Mouse (Mus musculus) liver, adult 2 months (tissue): ENCODE data around the gene Pmm1. TPM values are rescaled to one million over a fixed set of nuclear protein-coding genes. Genes with fewer than 3 reads are reported as not detected.

Experiments used
- DNase-seq: peaks from one replicate; pipeline ENCODE4 v3.0.0-alpha.2; 2011; ENCODE audit warnings: low read depth, low spot score; ENCODE audit errors: extremely low read depth
- H3K27ac ChIP-seq: fragments of 200-500 bp; replicated peaks from 2 replicates; pipeline ENCODE4 v1.5.1; 2012; ENCODE audit warnings: low read depth, mild to moderate bottlenecking, control low read depth, inconsistent platforms, low read length; ENCODE audit not compliant: insufficient read depth
- H3K27me3 ChIP-seq: fragments of 200-500 bp; 2 replicates; pipeline ENCODE4 v1.6.1; 2012; ENCODE audit warnings: mild to moderate bottlenecking, moderate library complexity, low read length, inconsistent platforms; ENCODE audit not compliant: control insufficient read depth, insufficient read depth
- H3K36me3 ChIP-seq: fragments of 200-500 bp; 2 replicates; pipeline ENCODE4 v1.6.1; 2012; ENCODE audit warnings: low read length, inconsistent platforms; ENCODE audit not compliant: control insufficient read depth, insufficient read depth
- H3K4me1 ChIP-seq: fragments of 200-500 bp; 2 replicates; pipeline ENCODE4 v1.6.1; 2011; ENCODE audit warnings: low read length; ENCODE audit not compliant: control insufficient read depth, insufficient read depth
- H3K4me3 ChIP-seq: fragments of 200-500 bp; 2 replicates; pipeline ENCODE4 v1.5.1; 2011; ENCODE audit warnings: low read depth, mild to moderate bottlenecking, control low read depth, low read length, moderate library complexity; ENCODE audit not compliant: insufficient read depth
- H3K79me2 ChIP-seq: fragments of 200-500 bp; 2 replicates; pipeline ENCODE4 v1.6.1; 2012; ENCODE audit warnings: inconsistent platforms, mild to moderate bottlenecking, low read length, moderate library complexity; ENCODE audit not compliant: control insufficient read depth, insufficient read depth
- H3K9ac ChIP-seq: fragments of 200-500 bp; 2 replicates; pipeline ENCODE4 v1.6.1; 2012; ENCODE audit warnings: low read depth, mild to moderate bottlenecking, control low read depth, inconsistent platforms, low read length
- CTCF ChIP-seq: fragments of 200-500 bp; IDR thresholded peaks from 2 replicates; pipeline ENCODE4 v1.5.1; 2011; ENCODE audit warnings: low read depth, low read length, control low read depth
- POLR2A ChIP-seq: fragments of 200-500 bp; IDR thresholded peaks from 2 replicates; pipeline ENCODE4 v1.6.1; 2011; ENCODE audit warnings: low read length, control low read depth; ENCODE audit not compliant: insufficient read depth; ENCODE audit errors: extremely low read depth
- WGBS: fragments of 180-500 bp; shearing (Covaris S2); methylation state at CpG from one replicate; pipeline ENCODE4 v1.1.7; 2018; 5-methylcytosine and 5-hydroxymethylcytosine counted together
- polyA plus RNA-seq: library from polyadenylated mRNA; depleted of rRNA; stranded (reverse); fragments of >200 nt; gene quantifications from 2 replicates; pipeline ENCODE4 v1.2.3, GENCODE M21; 2012
- total RNA-seq: library from RNA; depleted of rRNA; stranded (reverse); fragments of >200 nt; gene quantifications from 2 replicates; pipeline ENCODE4 v1.2.3, GENCODE M21; 2014

Pmm1 gene
- total and polyA plus RNA-seq, 2 experiments: 3.7 to 4.9 TPM

DNA sequence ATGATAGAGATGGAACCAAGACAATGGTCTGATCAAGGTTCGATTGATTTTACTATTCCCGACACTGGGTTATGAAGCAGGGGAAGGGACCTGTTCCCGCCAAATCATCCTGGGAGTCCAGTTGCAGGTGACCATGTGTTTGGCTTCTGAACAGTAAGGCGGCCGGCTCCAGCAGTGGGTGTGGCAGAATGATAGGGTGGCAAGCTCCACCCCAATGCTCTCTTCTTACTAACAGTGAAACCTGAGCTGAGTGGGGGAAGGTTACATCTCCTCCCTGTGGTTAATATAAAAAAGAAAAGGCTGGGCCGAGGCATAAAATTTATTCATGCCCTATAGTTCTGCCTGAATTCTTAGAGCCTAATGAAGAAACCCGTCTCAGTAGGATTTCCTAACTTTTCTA lies 8.4 kb upstream of the Pmm1 start:
- Histone ChIP-seq H3K36me3 (no peaks in the 10 kb centered on the region), H3K9ac (no peak overlapping the region), H3K79me2 (no peaks in the 10 kb centered on the region), H3K4me3 (no peak overlapping the region), H3K27ac (no peak overlapping the region), H3K27me3 (peaks cover 7% of the 10 kb centered on the region; the same call in 1 of the 2 replicates), H3K4me1 (peaks cover under 1% of the 10 kb centered on the region; the same call in 1 of the 2 replicates)
- TF ChIP-seq CTCF (no peak), POLR2A (no peak)
- DNase-seq: peak; percentile 35
- 69% methylated on average over 7 of the region's 7 CpGs for WGBS

DNA sequence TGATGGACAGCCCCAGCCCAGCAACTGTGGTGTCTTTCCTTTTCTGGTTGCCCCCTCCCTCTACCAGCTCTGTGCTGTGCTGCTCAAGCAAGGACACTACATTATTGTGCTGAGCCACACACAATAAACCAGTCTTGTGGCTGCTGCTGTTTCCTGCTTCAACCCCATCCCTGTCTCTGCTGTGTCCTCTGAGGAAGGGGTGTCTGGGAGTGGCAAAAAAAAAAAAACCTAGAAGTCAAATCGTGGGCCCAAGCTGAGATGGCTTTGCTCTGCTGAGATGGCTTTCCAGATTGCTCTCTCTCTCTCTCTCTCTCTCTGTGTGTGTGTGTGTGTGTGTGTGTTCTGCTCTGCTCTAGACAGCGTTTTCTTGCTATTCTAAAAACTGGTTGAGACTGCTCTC lies 7.7 kb upstream of the Pmm1 start:
- TF ChIP-seq POLR2A (no peak), CTCF (no peak)
- Histone ChIP-seq H3K36me3 (no peaks in the 10 kb centered on the region), H3K79me2 (no peaks in the 10 kb centered on the region), H3K27me3 (peaks cover 7% of the 10 kb centered on the region; the same call in 1 of the 2 replicates), H3K27ac (no peak overlapping the region), H3K4me1 (peaks cover 2% of the 10 kb centered on the region; the same call in 1 of the 2 replicates), H3K9ac (no peak overlapping the region), H3K4me3 (no peak overlapping the region)
- no peak for DNase-seq
- WGBS: 80% methylated on average over 2 of the region's 2 CpGs

DNA sequence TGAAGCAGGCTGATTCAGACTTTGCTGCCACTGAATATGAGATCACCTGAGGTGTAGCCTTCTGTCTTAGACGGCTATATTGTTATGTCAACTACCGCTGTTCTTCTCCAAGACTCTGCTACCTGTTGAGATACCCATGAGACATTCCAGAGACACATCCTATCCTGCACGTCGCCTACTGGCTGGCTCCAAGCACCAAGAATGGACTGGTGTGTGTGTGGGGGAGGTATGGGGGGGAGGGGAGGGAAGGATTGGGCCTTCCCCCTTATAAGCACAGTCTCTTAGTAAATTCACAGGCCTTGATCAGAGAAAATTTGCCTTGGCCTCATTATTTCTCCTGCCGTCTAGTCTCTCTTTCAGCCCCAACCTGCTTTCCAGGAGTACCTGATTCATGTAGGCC lies 7.1 kb upstream of the Pmm1 start:
- DNase-seq: no peak
- Histone ChIP-seq H3K4me3 (no peak overlapping the region), H3K9ac (no peak overlapping the region), H3K79me2 (no peaks in the 10 kb centered on the region), H3K27ac (no peak overlapping the region), H3K36me3 (no peaks in the 10 kb centered on the region), H3K27me3 (peaks cover 7% of the 10 kb centered on the region; the same call in 1 of the 2 replicates), H3K4me1 (peaks cover 2% of the 10 kb centered on the region; the same call in 1 of the 2 replicates)
- 97% methylated on average over 5 of the region's 5 CpGs for WGBS
- no peak for TF ChIP-seq POLR2A
- TF ChIP-seq CTCF: no peak

DNA sequence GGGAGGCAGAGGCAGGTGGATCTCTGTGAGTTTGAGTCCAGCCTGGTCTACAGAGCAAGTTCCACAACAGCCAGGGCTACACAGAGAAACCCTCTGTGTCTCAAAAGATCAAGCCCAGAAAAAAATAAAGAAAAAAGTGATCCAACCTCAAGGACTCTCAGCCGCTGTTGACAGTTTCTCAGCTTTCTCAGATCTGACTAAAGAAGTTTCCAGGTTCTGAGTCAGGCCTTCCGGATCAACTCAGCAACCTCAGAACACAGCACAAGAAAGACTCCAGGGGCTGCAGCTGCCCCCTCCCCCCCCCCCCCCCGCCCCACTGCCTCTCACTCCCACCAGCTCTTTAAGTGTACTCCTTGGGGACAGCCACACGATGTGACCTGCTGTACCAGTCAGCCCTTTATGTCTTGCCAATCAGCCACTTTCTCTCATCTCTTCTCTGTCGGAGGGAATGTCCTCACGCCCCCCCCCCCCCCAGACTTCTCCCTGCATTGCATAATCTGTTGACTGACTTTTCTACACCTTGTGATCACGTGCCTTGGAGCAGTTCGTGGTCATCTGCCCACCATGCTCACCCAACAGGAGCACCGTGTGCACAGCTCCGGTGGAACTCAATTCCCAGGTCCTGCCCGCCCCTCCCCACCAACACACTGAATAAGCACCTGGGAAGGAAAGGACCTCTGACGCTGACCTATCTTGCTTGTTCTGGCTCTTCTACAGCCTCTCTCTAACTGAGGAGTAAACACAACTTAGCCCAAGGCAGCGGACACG lies 5.5 kb upstream of the Pmm1 start:
- Histone ChIP-seq H3K27me3 (peaks cover 7% of the 10 kb centered on the region; the same call in 1 of the 2 replicates), H3K27ac (no peak overlapping the region), H3K4me3 (no peak overlapping the region), H3K4me1 (peaks cover 2% of the 10 kb centered on the region; the same call in 1 of the 2 replicates), H3K36me3 (no peaks in the 10 kb centered on the region), H3K9ac (no peak overlapping the region), H3K79me2 (no peaks in the 10 kb centered on the region)
- peak; percentile 31 for DNase-seq
- TF ChIP-seq POLR2A (no peak), CTCF (no peak)
- WGBS: 53% methylated on average over 13 of the region's 14 CpGs

DNA sequence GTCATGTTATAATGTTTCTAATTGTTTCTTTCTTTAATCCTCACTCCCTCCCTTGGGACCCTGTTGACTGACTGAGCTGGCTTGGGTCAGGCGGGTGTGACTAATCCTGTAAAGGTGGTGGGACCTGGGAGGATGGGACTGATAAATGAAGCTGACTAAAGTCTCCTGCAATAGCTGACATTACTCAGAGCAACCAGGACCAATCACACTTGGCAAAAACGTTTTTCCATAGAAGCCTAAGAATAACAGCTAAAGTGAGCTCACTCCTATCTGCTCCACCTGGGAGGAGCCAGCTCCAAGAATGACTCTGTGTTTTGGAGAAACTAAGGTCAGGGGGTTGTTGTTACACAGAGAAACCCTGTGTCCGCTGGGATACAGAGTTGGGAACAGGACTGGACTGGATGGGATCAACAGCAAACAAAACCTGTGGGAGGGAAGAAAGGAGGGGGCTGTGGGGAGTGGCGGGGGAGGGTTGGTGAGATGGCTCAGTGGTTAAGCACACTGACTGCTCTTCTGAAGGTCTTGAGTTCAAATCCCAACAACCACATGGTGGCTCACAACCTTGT lies 4.3 kb upstream of the Pmm1 start:
- DNase-seq: no peak
- Histone ChIP-seq H3K27ac (no peak overlapping the region), H3K9ac (no peak overlapping the region), H3K27me3 (peaks cover 7% of the 10 kb centered on the region; the same call in 1 of the 2 replicates), H3K36me3 (no peaks in the 10 kb centered on the region), H3K4me3 (no peak overlapping the region), H3K4me1 (peaks cover 6% of the 10 kb centered on the region; the same call in 1 of the 2 replicates), H3K79me2 (no peaks in the 10 kb centered on the region)
- WGBS: 50% methylated on average over 4 of the region's 4 CpGs
- no peak for TF ChIP-seq POLR2A
- no peak for TF ChIP-seq CTCF

DNA sequence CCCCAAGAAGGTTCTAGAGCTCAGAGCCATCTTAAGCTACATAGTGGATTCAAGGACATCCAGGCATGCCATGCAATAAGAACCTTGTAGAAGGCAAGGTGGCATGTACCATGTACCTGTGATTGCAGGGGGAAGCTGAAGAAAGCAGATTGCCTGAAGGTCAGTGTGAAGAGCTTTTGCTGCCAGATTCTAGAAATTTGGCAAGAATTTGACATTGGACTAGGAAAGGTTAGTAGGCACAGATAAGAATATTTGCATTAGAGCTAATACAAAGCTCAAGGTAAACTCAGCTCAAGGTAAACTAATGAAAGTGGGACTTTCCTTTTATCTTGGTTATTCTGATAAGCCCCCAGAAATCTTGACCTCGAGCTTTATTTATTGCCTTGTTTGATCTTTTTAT lies 3.5 kb upstream of the Pmm1 start:
- TF ChIP-seq POLR2A (no peak), CTCF (no peak)
- H3K4me1 ChIP-seq: peaks cover 6% of the 10 kb centered on the region; the same call in 1 of the 2 replicates
- no peak overlapping the region for H3K27ac ChIP-seq
- H3K4me3 ChIP-seq: no peak overlapping the region
- peak; percentile 98 for DNase-seq
- H3K27me3 ChIP-seq: peaks cover 7% of the 10 kb centered on the region; the same call in 1 of the 2 replicates
- H3K9ac ChIP-seq: no peak overlapping the region
- H3K36me3 ChIP-seq: no peaks in the 10 kb centered on the region
- 12% methylated on average over 1 of the region's 1 CpGs for WGBS
- no peaks in the 10 kb centered on the region for H3K79me2 ChIP-seq
